In genomic region chr4:46202562-46203126, GRCm38 (mm10) we compare ENCODE assay signal across 8 mouse cellular contexts. TPM values are rescaled to one million over a fixed set of nuclear protein-coding genes. Genes with fewer than 3 reads are reported as not detected.
DNase-seq lines count a peak whose midpoint lies in the region; ATAC-seq lines count a peak whose summit lies in the region.

No protein-coding gene starts in this region.

- peaks cover 0 to 6% of the 10 kb centered on the region in 2 experiments; a peak in 1 of 4 replicates for H3K4me1 ChIP-seq in heart, embryonic 14.5 days (ENCODE audit: control insufficient read depth in 2 of 2, insufficient read depth in 2 of 2, low read length in 2 of 2)
- peaks cover 9% of the 10 kb centered on the region for H3K4me1 ChIP-seq in forebrain, embryonic 10.5 days

- peak overlapping the region; percentile 44; the same call in 1 of the 2 replicates for H3K9ac ChIP-seq in heart, embryonic 14.5 days (ENCODE audit: low read length)

- H3K4me2 ChIP-seq in heart, embryonic 14.5 days (ENCODE audit: low read length), result peak overlapping the region; percentile 64

- DNase-seq in heart, postnatal 25 days (ENCODE audit: low spot score), result no peak
- DNase-seq in ZHBTc4 (ENCODE audit: low read depth, low spot score) (peak; percentile 45), adipocyte (ENCODE audit: low spot score) (no peak)
- DNase-seq in forebrain, embryonic 10.5 days (ENCODE audit: extremely low spot score, low spot score), result peak; percentile 32
- peak; percentile 10 to 19 for DNase-seq in kidney, postnatal 4 days
- no peak for DNase-seq in natural killer cell, adult 2 months (ENCODE audit: low spot score in 2 of 2)
- DNase-seq in spleen, postnatal 36 days (ENCODE audit: low spot score in 2 of 2), result no peak

- peak overlapping the region; percentile 8 to 20; a peak in 3 of 4 replicates for H3K4me3 ChIP-seq in heart, embryonic 14.5 days (ENCODE audit: control insufficient read depth in 1 of 2, insufficient read depth in 1 of 2, low read depth in 1 of 2, low read length in 2 of 2)
- peak overlapping the region; percentile 43 for H3K4me3 ChIP-seq in forebrain, embryonic 10.5 days

- ATAC-seq in heart, embryonic 14.5 days (ENCODE audit: insufficient number of reproducible peaks, insufficient read depth, low FRiP score, low read depth), result no peak

- H3K27me3 ChIP-seq in heart, embryonic 14.5 days (ENCODE audit: control insufficient read depth, insufficient read depth, low read length), result peaks cover 24% of the 10 kb centered on the region
- H3K27me3 ChIP-seq in forebrain, embryonic 10.5 days (ENCODE audit: poor library complexity, severe bottlenecking), result peaks cover 50% of the 10 kb centered on the region

- intact Hi-C loops in heart, postnatal 25 days (cut with DNase I), result loop anchor here (2.0 to 5.0 kb wide), 2 partner anchors 105 to 172 kb away; no protein-coding TSS in a partner anchor

- no peak overlapping the region for H3K27ac ChIP-seq in heart, embryonic 14.5 days (replicated peaks in 1 of 2; ENCODE audit: control insufficient read depth in 1 of 2, insufficient read depth in 1 of 2, low read depth in 2 of 2, low read length in 2 of 2)
- H3K27ac ChIP-seq in forebrain, embryonic 10.5 days, result peak overlapping the region; percentile 49; the same call in 1 of the 2 replicates

- no peaks in the 10 kb centered on the region for H3K36me3 ChIP-seq in heart, embryonic 14.5 days (ENCODE audit: control insufficient read depth, insufficient read depth, low read length)
- no peaks in the 10 kb centered on the region for H3K36me3 ChIP-seq in forebrain, embryonic 10.5 days (replicated peaks)

- H3K9me3 ChIP-seq in heart, embryonic 14.5 days (ENCODE audit: control insufficient read depth, low read length), result peaks cover 3% of the 10 kb centered on the region; the same call in 1 of the 2 replicates
- H3K9me3 ChIP-seq in forebrain, embryonic 10.5 days, result peaks cover 6% of the 10 kb centered on the region

- 8% methylated on average over 23 of the region's 23 CpGs for WGBS in heart, embryonic 14.5 days
- 9% methylated on average over 23 of the region's 23 CpGs for WGBS in forebrain, embryonic 10.5 days

RNA-seq across cellular contexts. Expression of gene Xpa, which starts 6.5 kb away (rescaled TPM):
- 16.6 and 17.7 TPM in 2 replicates for polyA plus RNA-seq in heart, embryonic 14.5 days (2014; fragmentation: Nextera tagmentation; extraction: Ambion mirVana)
- 1 to 10 TPM; 6.9 to 7.0 TPM for total RNA-seq in heart, postnatal 25 days (2021)
- polyA plus RNA-seq in forebrain, embryonic 10.5 days (2016; fragmentation: Nextera tagmentation; extraction: Ambion mirVana), result 19.8 and 21.1 TPM in 2 replicates

Comparison
In these comparisons a context has a peak if more than half of its experiments do, and no peak if none do; other contexts are left out.
1. DNase-seq: peak in ZHBTc4 (single experiment), forebrain, embryonic 10.5 days (single experiment) and kidney, postnatal 4 days (2 of 2); none in heart, postnatal 25 days (single experiment), natural killer cell, adult 2 months (0 of 2), adipocyte (single experiment) and spleen, postnatal 36 days (0 of 2).